Mouse (Mus musculus) stomach, postnatal 0 days (tissue): ENCODE measurements around the gene Myo18b. TPM values are rescaled to one million over a fixed set of nuclear protein-coding genes. Genes with fewer than 3 reads are reported as not detected.
A peak's percentile ranks its signal among the peaks of the same experiment; 100 is the strongest.

Experiments
- ATAC-seq: fragments of 200-750 bp; cut with Nextera tagmentation; 2 replicates; pipeline ENCODE4 v1.8.0; 2017; ENCODE audit not compliant: low FRiP score, low TSS enrichment
- DNase-seq: peaks from one replicate; pipeline ENCODE4 v3.0.0-alpha.2; 2016; ENCODE audit warnings: low spot score
- H3K27ac ChIP-seq: fragments of 300-500 bp; sonication (generic); replicated peaks from 2 replicates; pipeline ENCODE4 v1.5.1; 2014; ENCODE audit warnings: mild to moderate bottlenecking, control low read depth
- H3K27me3 ChIP-seq: fragments of 300-500 bp; sonication (generic); 2 replicates; pipeline ENCODE4 v1.6.1; 2014; ENCODE audit warnings: low read length; ENCODE audit not compliant: control insufficient read depth, insufficient read depth
- H3K36me3 ChIP-seq: fragments of 300-500 bp; sonication (generic); 2 replicates; pipeline ENCODE4 v1.6.1; 2014; ENCODE audit warnings: low read length, mixed read lengths; ENCODE audit not compliant: control insufficient read depth, insufficient read depth
- H3K4me1 ChIP-seq: fragments of 300-500 bp; sonication (generic); replicated peaks from 2 replicates; pipeline ENCODE4 v1.6.1; 2014; ENCODE audit warnings: antibody characterized with exemption; ENCODE audit not compliant: control insufficient read depth, insufficient read depth
- H3K4me2 ChIP-seq: fragments of 300-500 bp; sonication (generic); replicated peaks from 2 replicates; pipeline ENCODE4 v1.6.1; 2014; ENCODE audit warnings: low read depth, mild to moderate bottlenecking, control low read depth, moderate library complexity
- H3K4me3 ChIP-seq: fragments of 300-500 bp; sonication (generic); 2 replicates; pipeline ENCODE4 v1.5.1; 2014; ENCODE audit warnings: low read depth, low read length, control low read depth
- H3K9ac ChIP-seq: fragments of 300-500 bp; sonication (generic); 2 replicates; pipeline ENCODE4 v1.6.1; 2014; ENCODE audit warnings: mild to moderate bottlenecking, low read length, control low read depth, mixed read lengths
- H3K9me3 ChIP-seq: fragments of 300-500 bp; sonication (generic); 2 replicates; pipeline ENCODE4 v1.6.1; 2016; ENCODE audit warnings: low read length; ENCODE audit not compliant: control insufficient read depth
- CTCF ChIP-seq: IDR thresholded peaks from 2 replicates; pipeline ENCODE4 v1.5.1; 2016; ENCODE audit warnings: antibody characterized with exemption, low read depth, mild to moderate bottlenecking, moderate library complexity
- EP300 ChIP-seq: optimal IDR thresholded peaks from 2 replicates; pipeline ENCODE3; 2016; ENCODE audit warnings: antibody characterized with exemption
- WGBS: fragments of 180-500 bp; shearing (Covaris S2); extraction: QIAGEN DNeasy Blood & Tissue Kit; methylation state at CpG from one replicate; pipeline ENCODE4 v1.1.7; 2014; 5-methylcytosine and 5-hydroxymethylcytosine counted together
- polyA plus RNA-seq: library from polyadenylated mRNA; unstranded; fragments of >200 nt; fragmentation: Nextera tagmentation; extraction: Ambion mirVana; gene quantifications from 2 replicates; pipeline ENCODE4 v1.2.1, GENCODE M21; 2015

Myo18b gene
- polyA plus RNA-seq, 1 experiment from 2014 or later: 0.17 TPM

DNA sequence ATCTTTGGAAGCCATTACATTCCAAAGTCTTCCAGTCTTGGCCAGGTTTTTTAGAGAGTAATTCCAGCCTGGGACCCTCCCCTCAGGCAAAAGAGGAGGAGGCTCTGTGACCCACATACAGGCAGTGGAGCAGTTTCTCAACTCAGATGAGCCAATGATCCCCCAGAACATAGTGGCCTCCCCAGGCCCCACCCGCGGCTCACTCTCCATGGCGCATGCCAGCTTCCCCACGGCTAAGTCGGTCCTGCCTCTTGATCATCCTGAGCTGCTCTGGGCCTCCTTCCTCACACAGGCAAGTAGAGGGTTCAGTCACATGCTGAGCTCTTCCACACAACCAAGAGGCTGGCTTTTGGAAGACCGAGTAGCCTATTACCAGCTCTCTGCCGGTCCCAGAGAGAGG is 7.5 kb downstream of the Myo18b start:
- Histone ChIP-seq H3K9ac (no peak overlapping the region), H3K4me2 (no peak overlapping the region), H3K36me3 (no peaks in the 10 kb centered on the region), H3K9me3 (no peaks in the 10 kb centered on the region), H3K27me3 (no peaks in the 10 kb centered on the region), H3K4me3 (no peak overlapping the region), H3K27ac (no peak overlapping the region), H3K4me1 (no peaks in the 10 kb centered on the region)
- TF ChIP-seq EP300 (no peak), CTCF (no peak)
- no peak for DNase-seq
- WGBS: 63% methylated on average over 7 of the region's 7 CpGs
- ATAC-seq: no peak

DNA sequence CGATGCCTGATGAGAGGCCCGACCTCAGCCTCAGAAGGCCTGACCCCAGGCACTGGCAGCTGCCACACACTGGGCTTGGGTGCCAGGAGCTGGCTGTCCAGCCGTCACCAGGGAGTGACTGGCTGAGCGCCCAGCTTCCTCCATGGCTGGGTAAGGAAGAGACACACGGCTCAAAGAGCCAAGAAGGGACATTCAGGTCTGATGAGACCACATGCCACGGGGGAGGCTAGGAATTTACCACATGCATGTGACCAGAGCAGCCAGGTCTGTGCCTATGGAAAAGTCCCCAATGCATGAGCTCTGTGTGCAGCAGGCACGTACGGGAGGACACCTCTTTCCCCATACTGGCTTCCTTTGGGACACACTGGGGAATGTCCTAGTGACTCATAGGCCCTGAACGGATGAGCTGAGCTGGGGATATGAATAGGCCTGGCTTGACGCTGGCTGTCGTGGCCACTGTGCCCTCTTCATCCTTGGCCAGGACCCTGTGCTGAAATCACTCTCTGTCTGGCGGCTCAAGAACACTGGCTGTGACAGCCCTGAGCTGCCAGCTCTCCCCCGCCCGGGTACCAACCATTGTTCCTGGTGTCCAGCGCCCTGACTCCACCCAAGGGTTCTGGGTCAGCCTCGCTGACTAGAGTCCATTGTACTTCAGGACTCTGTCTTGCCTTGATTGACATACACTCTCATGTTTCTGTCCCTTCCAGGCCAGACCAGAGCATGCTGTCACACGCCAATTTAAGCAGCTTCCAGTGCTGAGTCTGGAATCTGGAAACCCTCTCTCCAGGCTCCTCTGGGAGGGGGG is 9.3 kb downstream of the Myo18b start:
- DNase-seq: no peak
- H3K27ac ChIP-seq: no peak overlapping the region
- WGBS: 61% methylated on average over 17 of the region's 17 CpGs
- 0 out of 2 replicates have a peak, but pooled peaks have one; percentile 12 for ATAC-seq
- no peaks in the 10 kb centered on the region for H3K4me1 ChIP-seq
- no peak overlapping the region for H3K9ac ChIP-seq
- H3K36me3 ChIP-seq: no peaks in the 10 kb centered on the region
- no peaks in the 10 kb centered on the region for H3K9me3 ChIP-seq
- TF ChIP-seq CTCF (no peak), EP300 (no peak)
- no peak overlapping the region for H3K4me3 ChIP-seq
- no peaks in the 10 kb centered on the region for H3K27me3 ChIP-seq
- no peak overlapping the region for H3K4me2 ChIP-seq

DNA sequence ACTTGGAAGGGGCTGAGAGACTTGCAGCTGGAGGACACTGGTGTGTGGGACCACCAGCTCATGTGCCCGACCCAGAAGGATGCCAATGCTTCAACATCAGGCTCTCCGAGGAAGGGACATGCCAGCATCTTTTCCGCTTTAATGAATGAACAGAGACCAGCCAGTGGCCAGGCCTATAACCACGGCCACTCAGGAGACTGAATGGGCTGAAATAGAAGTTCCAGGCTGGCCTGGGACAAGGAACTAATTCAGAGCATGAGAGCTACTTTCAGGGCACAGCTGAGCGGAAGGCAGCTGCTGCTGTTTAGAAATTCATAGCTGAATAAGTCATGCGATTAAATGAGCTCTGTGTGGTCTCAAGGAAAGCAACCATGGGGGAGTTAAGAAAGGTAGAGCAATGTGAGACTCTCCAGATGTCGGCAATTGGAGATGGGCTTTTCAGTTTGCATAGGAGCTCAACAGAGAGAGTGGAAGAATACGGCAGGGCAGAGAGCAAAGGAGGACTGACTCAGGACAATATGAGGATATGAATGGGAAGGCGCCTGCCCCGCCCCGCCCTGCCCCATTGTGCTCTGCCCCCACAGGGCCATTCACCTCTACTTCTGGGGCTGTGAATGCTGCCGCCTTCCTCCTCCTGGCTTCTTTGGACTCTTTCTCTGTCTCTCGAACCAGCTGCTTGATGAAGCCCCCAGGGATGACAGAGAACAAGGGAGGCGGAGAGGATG is 18.6 kb downstream of the Myo18b start:
- Histone ChIP-seq H3K9me3 (no peaks in the 10 kb centered on the region), H3K9ac (no peak overlapping the region), H3K4me3 (no peak overlapping the region), H3K4me1 (no peaks in the 10 kb centered on the region), H3K36me3 (no peaks in the 10 kb centered on the region), H3K4me2 (no peak overlapping the region), H3K27ac (no peak overlapping the region), H3K27me3 (no peaks in the 10 kb centered on the region)
- no peak for DNase-seq
- no peak for ATAC-seq
- TF ChIP-seq CTCF: no peak
- TF ChIP-seq EP300: no peak
- 53% methylated on average over 14 of the region's 14 CpGs for WGBS

DNA sequence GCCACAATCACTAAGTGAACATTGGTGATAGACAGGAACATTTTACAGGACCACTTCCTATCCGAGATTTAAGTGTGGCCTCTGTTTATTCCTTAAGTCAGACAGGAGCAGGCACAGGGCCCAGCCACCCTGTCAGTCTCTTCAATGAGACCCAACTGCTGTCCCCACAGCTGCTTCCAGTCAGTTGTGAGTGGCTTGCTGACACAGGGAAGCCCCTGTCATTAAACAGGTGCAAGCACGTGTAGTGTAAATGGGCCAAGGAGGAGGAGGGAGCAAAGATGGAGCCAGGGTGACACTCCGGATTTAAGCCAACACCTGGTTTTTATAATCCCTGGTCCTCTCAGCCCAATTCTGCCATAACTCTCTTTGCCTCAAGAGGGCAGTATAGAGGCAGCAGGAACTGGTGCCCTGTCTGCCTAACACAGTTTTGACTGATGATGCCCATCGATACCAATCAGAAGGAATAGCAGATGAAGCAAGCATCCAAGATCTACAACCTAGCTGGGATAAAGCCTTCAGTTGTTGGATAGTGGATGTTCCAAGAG is 19.2 kb downstream of the Myo18b start:
- Histone ChIP-seq H3K4me2 (no peak overlapping the region), H3K27ac (no peak overlapping the region), H3K9me3 (no peaks in the 10 kb centered on the region), H3K9ac (no peak overlapping the region), H3K27me3 (no peaks in the 10 kb centered on the region), H3K36me3 (no peaks in the 10 kb centered on the region), H3K4me3 (no peak overlapping the region), H3K4me1 (no peaks in the 10 kb centered on the region)
- peak; percentile 29 for DNase-seq
- TF ChIP-seq EP300 (no peak), CTCF (peak; percentile 95)
- 15% methylated on average over 4 of the region's 4 CpGs for WGBS
- no peak for ATAC-seq

DNA sequence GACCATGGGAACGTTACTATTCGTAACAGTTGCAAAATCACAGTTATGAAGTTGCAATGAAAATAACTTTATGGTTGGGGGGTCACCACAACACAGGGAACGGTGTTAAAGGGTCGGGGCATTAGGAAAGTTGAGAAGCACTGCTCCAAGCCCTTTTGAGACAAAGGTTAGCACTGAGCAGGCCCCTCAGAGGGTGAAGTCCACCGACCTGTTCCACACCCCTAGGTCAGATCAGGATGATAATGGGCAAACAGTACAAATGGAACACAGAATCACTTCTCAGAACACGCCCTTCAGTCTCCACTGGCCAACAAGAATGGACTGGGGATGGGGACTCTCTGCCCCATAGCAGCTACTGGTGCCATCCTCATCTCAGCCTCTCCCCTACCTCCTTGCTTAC is 23.2 kb downstream of the Myo18b start:
- Histone ChIP-seq H3K4me3 (no peak overlapping the region), H3K4me1 (no peaks in the 10 kb centered on the region), H3K27me3 (no peaks in the 10 kb centered on the region), H3K9me3 (no peaks in the 10 kb centered on the region), H3K27ac (no peak overlapping the region), H3K4me2 (no peak overlapping the region), H3K36me3 (no peaks in the 10 kb centered on the region), H3K9ac (no peak overlapping the region)
- DNase-seq: no peak
- 62% methylated on average over 6 of the region's 6 CpGs for WGBS
- TF ChIP-seq CTCF (no peak), EP300 (no peak)
- no peak for ATAC-seq
